Mouse (Mus musculus): ENCODE measurements around the gene 3110082I17Rik. TPM values are rescaled to one million over a fixed set of nuclear protein-coding genes. Genes with fewer than 3 reads are reported as not detected.

Gene 3110082I17Rik
- total and polyA plus RNA-seq, 3 experiments: 41.2 to 100.0 (median 46.9) TPM

DNA sequence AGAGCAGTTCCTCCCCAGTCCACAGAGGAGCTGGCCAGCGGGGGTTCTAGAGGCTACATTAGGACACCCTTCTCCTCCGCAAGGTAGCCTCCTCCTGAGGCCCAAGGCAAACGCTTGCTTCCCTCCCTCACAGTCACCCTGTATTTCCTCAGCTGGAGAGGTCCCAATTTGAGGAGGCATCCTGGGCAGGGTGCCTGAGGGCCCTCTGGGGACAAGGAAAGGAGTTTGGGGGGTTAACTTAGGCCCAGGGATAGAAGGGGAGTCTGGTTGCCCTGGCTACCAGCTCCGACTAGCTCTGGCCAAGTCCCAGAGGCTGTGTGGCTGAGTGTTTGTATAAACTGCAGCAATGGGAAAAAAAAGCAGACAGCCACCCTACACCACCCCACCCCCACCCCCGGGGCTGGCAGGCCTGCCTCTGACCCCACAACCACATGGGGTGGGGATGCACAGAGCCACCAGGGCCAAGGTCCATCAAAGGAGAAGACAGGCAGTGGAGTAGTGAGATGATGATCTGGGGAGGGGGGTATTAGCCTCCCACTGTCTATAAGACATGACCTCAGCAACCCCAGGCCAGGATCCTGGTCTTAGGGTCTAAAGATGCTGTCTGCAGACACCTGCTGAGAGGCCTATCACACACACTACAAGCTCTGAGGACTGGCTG is 95.3 kb downstream of the 3110082I17Rik start:
- no peak overlapping the region for H3K4me2 ChIP-seq (ENCODE audit: insufficient read depth, low read depth, poor library complexity, severe bottlenecking)
- in situ Hi-C loops (cut with MboI; ENCODE audit: low pct_ligation_motif_present, low pct_unique_long_range_greater_than_20kb, low sequenced_read_pairs) (loop anchor here (10.0 to 25.0 kb wide), 2 partner anchors 97 to 320 kb away; partner anchors contain the start of gene 3110082I17Rik), dilution Hi-C loops (cut with MboI; ENCODE audit: extremely low pct_ligation_motif_present, extremely low pct_unique_long_range_greater_than_20kb, low sequenced_read_pairs) (no loop called here)
- no peaks in the 10 kb centered on the region for H3K9me3 ChIP-seq (replicated peaks; ENCODE audit: low read length)
- no peak overlapping the region for H3K9ac ChIP-seq (ENCODE audit: insufficient read depth, low read depth)
- H3K79me2 ChIP-seq (replicated peaks; ENCODE audit: control insufficient read depth, extremely low read depth, insufficient read depth, poor library complexity, severe bottlenecking): no peaks in the 10 kb centered on the region
- no peak for DNase-seq (ENCODE audit: extremely low read depth)
- peaks cover 0 to 35% of the 10 kb centered on the region in 2 experiments; a peak in 2 of 4 replicates for H3K4me1 ChIP-seq (ENCODE audit: control insufficient read depth in 1 of 2, insufficient read depth in 2 of 2)
- no peak for TF ChIP-seq NELFE (IDR thresholded peaks at IDR 0.05; ENCODE audit: low read depth, low read length)
- TF ChIP-seq ELF1 (IDR thresholded peaks at IDR 0.05; ENCODE audit: low read depth, low read length): no peak
- no peak for TF ChIP-seq HCFC1 (IDR thresholded peaks at IDR 0.05; ENCODE audit: low read depth, low read length)
- no peak for TF ChIP-seq ZC3H11A (IDR thresholded peaks at IDR 0.05; ENCODE audit: low read depth, low read length)
- no peak for TF ChIP-seq MEF2A (IDR thresholded peaks at IDR 0.05; ENCODE audit: borderline replicate concordance, low read depth, low read length)
- TF ChIP-seq MAFK (IDR thresholded peaks at IDR 0.05; ENCODE audit: insufficient replicate concordance, low read length): no peak
- TF ChIP-seq E2F4 (IDR thresholded peaks at IDR 0.05; ENCODE audit: insufficient replicate concordance, low read depth, low read length): no peak
- no peak for TF ChIP-seq BHLHE40 (IDR thresholded peaks at IDR 0.05; ENCODE audit: low read depth, low read length)
- TF ChIP-seq NRF1 (IDR thresholded peaks at IDR 0.05; ENCODE audit: low read depth, low read length): no peak
- no peak for TF ChIP-seq TBP (conservative IDR thresholded peaks at IDR 0.05; ENCODE audit: low read depth, low read length)
- no peak for TF ChIP-seq POLR2AphosphoS2 (IDR thresholded peaks at IDR 0.05; ENCODE audit: low read depth, low read length)
- no peak for TF ChIP-seq MYC (IDR thresholded peaks at IDR 0.05; ENCODE audit: low read depth, low read length)
- TF ChIP-seq JUND (conservative IDR thresholded peaks at IDR 0.05; ENCODE audit: low read depth, low read length): no peak
- TF ChIP-seq ETS1 (conservative IDR thresholded peaks at IDR 0.05; ENCODE audit: low read depth, low read length): no peak
- no peak for TF ChIP-seq UBTF (IDR thresholded peaks at IDR 0.05; ENCODE audit: low read depth, low read length)
- no peak for TF ChIP-seq RCOR1 (conservative IDR thresholded peaks at IDR 0.05; ENCODE audit: low read depth, low read length)
- no peak for TF ChIP-seq USF2 (conservative IDR thresholded peaks at IDR 0.05; ENCODE audit: low read depth, low read length)
- TF ChIP-seq MAX (IDR thresholded peaks at IDR 0.05; ENCODE audit: low read length): no peak
- TF ChIP-seq CTCF (conservative IDR thresholded peaks at IDR 0.05 in 1 of 2, IDR thresholded peaks at IDR 0.05 in 1 of 2; ENCODE audit: low read depth in 2 of 2, low read length in 2 of 2): no peak
- H3K27ac ChIP-seq (ENCODE audit: insufficient read depth, low read depth): no peak overlapping the region
- H3K4me3 ChIP-seq (replicated peaks in 1 of 3; ENCODE audit: low read depth in 2 of 3, low read length in 2 of 3, poor library complexity in 1 of 3): no peak overlapping the region
- H3K27me3 ChIP-seq (replicated peaks): no peaks in the 10 kb centered on the region
- H3K36me3 ChIP-seq (replicated peaks in 1 of 2; ENCODE audit: control insufficient read depth in 1 of 2, insufficient read depth in 1 of 2, low read length in 1 of 2): peaks cover 15 to 55% of the 10 kb centered on the region in 2 experiments

All from CH12.LX (cell line).